Mouse (Mus musculus) liver, embryonic 14.5 days (tissue): ENCODE results near the gene Espl1.

Experiments used
- CTCF ChIP-seq: IDR thresholded peaks from 2 replicates; pipeline ENCODE4 v1.5.1; 2016; ENCODE audit warnings: antibody characterized with exemption, low read depth, control low read depth
- EP300 ChIP-seq: IDR thresholded peaks from 2 replicates; pipeline ENCODE4 v1.6.1; 2016; ENCODE audit warnings: antibody characterized with exemption, low read depth

DNA sequence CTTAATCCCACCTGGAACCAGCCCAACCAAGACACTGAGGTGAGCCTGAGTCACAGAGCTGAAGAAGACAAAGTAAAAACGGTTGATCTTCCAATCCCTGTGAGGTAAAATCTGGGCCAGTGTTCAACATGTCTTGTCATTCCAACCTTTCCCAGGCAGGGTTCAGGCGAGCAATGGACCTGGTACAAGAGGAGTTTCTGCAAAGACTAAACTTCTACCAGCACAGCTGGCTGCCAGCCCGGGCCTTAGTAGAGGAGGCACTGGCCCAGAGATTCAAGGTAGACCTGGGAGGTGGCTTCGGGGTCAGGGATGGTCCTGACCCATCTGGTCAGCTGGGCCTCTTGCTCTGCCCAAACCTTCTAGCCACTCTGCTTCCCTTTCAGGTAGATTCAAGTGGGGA, 40.9 kb downstream of the Espl1 start:
- TF ChIP-seq CTCF (no peak), EP300 (no peak)
